Mouse (Mus musculus): Measurements from ENCODE around the gene Rnaseh2c. TPM values are rescaled to one million over a fixed set of nuclear protein-coding genes. Genes with fewer than 3 reads are reported as not detected.

Gene Rnaseh2c
- polyA plus RNA-seq (2012; rRNA removed) = 50.2 and 61.3 TPM in 2 replicates

DNA sequence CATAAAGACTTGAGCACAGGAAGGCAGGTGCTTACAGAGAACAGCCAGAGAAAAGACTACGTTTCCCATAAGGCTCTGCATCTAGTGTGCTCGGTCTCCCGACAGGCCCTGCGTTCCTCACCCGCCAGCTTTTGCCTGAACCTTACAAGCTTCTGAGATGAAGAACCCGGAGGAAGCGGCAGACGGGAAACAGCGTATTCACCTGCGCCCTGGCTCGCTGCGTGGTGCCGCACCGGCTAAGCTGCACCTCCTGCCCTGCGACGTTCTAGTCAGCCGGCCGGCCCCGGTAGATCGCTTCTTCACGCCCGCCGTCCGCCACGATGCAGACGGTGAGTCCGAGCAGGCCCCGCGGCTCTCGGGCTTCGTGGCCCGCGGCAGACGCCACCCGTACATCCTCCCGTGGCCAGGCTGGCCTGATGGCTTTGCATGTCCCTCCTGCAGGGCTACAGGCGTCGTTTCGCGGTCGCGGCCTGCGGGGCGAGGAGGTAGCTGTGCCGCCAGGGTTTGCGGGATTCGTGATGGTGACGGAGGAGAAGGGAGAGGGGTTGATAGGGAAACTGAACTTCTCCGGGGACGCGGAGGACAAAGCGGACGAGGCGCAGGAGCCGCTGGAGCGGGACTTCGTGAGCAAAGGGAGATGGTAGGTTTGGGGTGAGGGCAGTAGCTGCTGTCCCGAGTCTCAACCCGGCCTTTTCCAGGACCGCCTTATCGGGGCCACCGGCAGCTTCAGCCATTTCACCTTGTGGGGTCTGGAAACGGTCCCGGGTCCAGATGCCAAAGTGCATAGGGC lies at the start of gene Rnaseh2c:
Gene Rnaseh2c, plus strand, starts transcription at position 122 of the 790 bp plus-strand sequence.
- Histone ChIP-seq H3K4me1 (ENCODE audit: control insufficient read depth, insufficient read depth, low read length) (peaks cover 2% of the 10 kb centered on the region; the same call in 1 of the 2 replicates), H3K27ac (ENCODE audit: insufficient read depth, low read length) (no peak within 1 kb of the TSS), H3K4me3 (ENCODE audit: insufficient read depth, low read length) (peak within 1 kb of the TSS; percentile 73)
- TF ChIP-seq CTCF (IDR thresholded peaks at IDR 0.05; ENCODE audit: extremely low read depth, insufficient read depth, low read length) = no peak
- TF ChIP-seq POLR2A (IDR thresholded peaks at IDR 0.05; ENCODE audit: extremely low read depth, insufficient read depth, low read length) = peak; percentile 85

DNA sequence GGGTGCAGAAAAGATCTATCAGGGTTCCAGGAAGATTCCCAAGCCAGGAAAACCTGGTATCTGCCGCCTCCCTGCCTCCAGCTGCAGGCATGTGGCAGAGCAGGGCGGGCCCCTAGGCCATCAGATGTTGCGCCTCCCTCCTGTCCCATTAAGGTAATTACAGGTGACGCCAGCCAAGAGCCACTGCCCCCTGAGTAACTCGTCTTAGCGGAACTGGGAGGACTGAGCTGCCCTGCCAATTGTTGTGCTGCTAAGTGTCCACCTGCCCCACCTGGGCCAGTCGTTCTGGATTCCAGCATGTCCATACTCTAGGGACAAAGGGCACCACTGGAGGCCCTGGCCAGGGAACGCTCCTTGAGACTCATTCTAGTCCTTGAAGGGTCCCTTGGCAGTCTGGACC lies 47.9 kb upstream of the Rnaseh2c start:
- no peak for TF ChIP-seq POLR2A (IDR thresholded peaks at IDR 0.05; ENCODE audit: extremely low read depth, insufficient read depth, low read length)
- H3K4me3 ChIP-seq (ENCODE audit: insufficient read depth, low read length) = no peak overlapping the region
- H3K27ac ChIP-seq (ENCODE audit: insufficient read depth, low read length) = no peak overlapping the region
- H3K4me1 ChIP-seq (ENCODE audit: control insufficient read depth, insufficient read depth, low read length) = no peaks in the 10 kb centered on the region

DNA sequence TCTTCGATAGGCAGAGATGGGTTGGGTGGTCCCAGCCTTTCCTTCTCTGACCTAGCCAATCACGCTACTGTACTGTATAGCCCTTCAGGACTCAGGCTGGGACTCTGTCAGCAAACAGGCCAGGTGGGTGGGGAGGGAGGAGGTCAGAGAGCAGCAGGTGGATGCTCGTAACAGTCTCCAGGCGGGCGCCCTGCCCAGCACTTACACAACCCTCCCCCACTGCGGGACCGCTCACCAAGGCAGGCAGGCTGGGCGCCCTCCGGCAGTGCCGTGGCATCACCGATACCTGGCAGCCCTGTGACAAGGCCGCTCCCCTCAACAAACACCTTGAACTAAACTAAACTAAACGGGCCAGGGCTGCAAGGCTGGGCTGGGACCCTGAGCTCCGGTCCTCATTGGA lies 47.5 kb upstream of the Rnaseh2c start:
- H3K27ac ChIP-seq (ENCODE audit: insufficient read depth, low read length) = no peak overlapping the region
- H3K4me3 ChIP-seq (ENCODE audit: insufficient read depth, low read length) = no peak overlapping the region
- no peaks in the 10 kb centered on the region for H3K4me1 ChIP-seq (ENCODE audit: control insufficient read depth, insufficient read depth, low read length)
- TF ChIP-seq POLR2A (IDR thresholded peaks at IDR 0.05; ENCODE audit: extremely low read depth, insufficient read depth, low read length) (no peak), CTCF (IDR thresholded peaks at IDR 0.05; ENCODE audit: extremely low read depth, insufficient read depth, low read length) (no peak)

DNA sequence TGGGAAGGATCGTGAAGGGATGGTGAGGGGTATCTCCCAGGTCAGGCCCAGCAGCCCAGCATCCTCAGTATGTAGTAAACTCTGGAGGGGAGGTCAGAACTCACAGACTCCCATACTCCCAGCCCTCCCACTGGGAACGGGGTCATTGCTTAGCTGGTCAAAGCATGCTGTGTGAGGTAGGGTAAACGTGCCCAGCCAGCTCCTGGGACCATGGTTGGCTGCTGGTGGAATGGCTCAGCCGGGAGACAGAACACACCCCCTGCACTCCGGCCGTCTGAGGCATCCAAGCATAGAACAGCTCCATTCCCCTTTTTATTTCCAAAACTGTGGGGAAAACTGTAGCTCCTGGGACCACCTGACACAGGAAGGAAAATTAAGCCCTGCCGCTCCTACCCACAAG lies 43.5 kb upstream of the Rnaseh2c start:
- TF ChIP-seq POLR2A (IDR thresholded peaks at IDR 0.05; ENCODE audit: extremely low read depth, insufficient read depth, low read length) = no peak
- no peak for TF ChIP-seq CTCF (IDR thresholded peaks at IDR 0.05; ENCODE audit: extremely low read depth, insufficient read depth, low read length)
- Histone ChIP-seq H3K4me3 (ENCODE audit: insufficient read depth, low read length) (no peak overlapping the region), H3K4me1 (ENCODE audit: control insufficient read depth, insufficient read depth, low read length) (no peaks in the 10 kb centered on the region), H3K27ac (ENCODE audit: insufficient read depth, low read length) (no peak overlapping the region)

DNA sequence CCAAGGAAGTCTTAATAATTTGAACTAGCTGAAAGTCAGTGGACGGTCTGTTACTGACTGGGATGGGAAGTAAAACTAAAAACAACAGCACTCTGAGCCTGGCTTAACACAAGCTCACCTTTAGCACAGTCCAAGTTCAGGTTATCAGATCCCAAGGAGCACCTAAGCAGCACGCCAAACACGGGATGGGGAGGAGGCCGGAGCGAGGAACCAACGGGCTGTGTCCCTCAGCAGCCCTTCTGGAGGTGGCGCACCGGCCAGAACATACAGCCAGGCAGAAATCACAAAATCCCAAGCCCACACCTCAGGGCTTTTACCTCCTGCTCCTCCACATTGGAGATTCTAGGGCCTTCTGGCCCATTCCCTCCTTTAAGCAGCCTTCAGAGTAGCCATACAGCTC lies 42.9 kb upstream of the Rnaseh2c start:
- H3K4me3 ChIP-seq (ENCODE audit: insufficient read depth, low read length) = no peak overlapping the region
- no peaks in the 10 kb centered on the region for H3K4me1 ChIP-seq (ENCODE audit: control insufficient read depth, insufficient read depth, low read length)
- no peak overlapping the region for H3K27ac ChIP-seq (ENCODE audit: insufficient read depth, low read length)
- no peak for TF ChIP-seq POLR2A (IDR thresholded peaks at IDR 0.05; ENCODE audit: extremely low read depth, insufficient read depth, low read length)
- TF ChIP-seq CTCF (IDR thresholded peaks at IDR 0.05; ENCODE audit: extremely low read depth, insufficient read depth, low read length) = no peak

DNA sequence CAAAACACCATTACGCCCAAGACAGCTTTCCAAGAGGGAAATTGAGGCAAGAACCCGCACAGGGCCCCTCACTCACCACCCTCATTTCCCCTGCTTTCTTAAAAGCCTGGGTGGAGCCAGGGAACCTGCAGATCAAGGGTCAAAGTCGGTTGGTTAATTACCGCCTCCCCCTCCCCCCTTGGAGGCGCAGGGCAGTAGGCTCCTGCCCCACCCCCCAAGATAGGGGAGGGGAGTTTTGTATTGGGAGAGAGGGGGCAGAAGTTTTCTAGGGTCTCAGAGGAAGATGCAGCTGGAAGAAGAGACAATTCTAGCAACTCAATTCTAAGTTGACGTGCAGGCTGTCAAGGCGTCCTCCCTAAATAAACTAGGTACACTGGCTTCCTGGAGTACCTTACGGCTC lies 42.4 kb upstream of the Rnaseh2c start:
- TF ChIP-seq CTCF (IDR thresholded peaks at IDR 0.05; ENCODE audit: extremely low read depth, insufficient read depth, low read length) = no peak
- TF ChIP-seq POLR2A (IDR thresholded peaks at IDR 0.05; ENCODE audit: extremely low read depth, insufficient read depth, low read length) = no peak
- Histone ChIP-seq H3K4me1 (ENCODE audit: control insufficient read depth, insufficient read depth, low read length) (no peaks in the 10 kb centered on the region), H3K4me3 (ENCODE audit: insufficient read depth, low read length) (no peak overlapping the region), H3K27ac (ENCODE audit: insufficient read depth, low read length) (no peak overlapping the region)

DNA sequence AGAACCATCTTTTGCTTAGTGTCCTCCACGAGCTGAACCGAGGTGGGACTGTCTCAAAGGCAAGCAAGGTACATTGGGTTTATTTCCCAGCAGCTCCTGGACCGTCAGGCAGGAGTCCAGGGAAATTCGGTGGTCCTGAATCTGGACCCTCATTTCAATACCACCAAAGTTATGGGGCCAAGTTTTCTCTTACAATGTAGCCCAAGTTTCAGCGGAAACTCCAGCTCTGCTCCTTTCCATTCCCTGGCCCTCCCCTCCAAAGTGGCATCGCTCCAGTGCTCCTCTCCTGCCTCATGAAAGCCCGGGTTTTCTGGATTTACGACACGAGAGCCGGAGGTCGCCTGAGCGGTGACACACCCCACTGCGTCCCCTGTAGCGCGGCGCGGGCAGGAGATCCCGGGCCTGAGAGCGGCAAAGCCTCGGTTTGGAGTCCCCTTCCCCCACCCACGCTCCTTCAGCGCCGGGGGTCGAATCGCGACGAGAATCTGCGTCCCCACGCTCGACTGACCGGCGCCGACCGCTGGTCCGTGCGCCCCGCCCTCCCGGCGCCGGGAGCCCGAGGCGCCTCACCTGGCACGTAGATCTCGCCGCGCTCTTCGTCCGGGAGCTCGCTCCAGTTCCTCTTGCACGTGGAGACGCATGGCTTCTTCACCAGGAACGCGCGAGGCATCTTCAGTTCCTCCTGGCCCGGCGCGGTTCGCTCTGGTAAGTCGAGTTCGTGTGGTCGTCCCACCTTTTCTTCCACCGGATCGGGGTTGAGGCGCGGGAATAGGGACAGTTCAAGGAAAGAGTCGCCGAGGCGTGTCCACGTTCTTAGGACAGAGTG lies 41.8 kb upstream of the Rnaseh2c start:
- Histone ChIP-seq H3K4me3 (ENCODE audit: insufficient read depth, low read length) (peak overlapping the region; percentile 4; the same call in 1 of the 2 replicates), H3K27ac (ENCODE audit: insufficient read depth, low read length) (no peak overlapping the region), H3K4me1 (ENCODE audit: control insufficient read depth, insufficient read depth, low read length) (no peaks in the 10 kb centered on the region)
- no peak for TF ChIP-seq POLR2A (IDR thresholded peaks at IDR 0.05; ENCODE audit: extremely low read depth, insufficient read depth, low read length)

DNA sequence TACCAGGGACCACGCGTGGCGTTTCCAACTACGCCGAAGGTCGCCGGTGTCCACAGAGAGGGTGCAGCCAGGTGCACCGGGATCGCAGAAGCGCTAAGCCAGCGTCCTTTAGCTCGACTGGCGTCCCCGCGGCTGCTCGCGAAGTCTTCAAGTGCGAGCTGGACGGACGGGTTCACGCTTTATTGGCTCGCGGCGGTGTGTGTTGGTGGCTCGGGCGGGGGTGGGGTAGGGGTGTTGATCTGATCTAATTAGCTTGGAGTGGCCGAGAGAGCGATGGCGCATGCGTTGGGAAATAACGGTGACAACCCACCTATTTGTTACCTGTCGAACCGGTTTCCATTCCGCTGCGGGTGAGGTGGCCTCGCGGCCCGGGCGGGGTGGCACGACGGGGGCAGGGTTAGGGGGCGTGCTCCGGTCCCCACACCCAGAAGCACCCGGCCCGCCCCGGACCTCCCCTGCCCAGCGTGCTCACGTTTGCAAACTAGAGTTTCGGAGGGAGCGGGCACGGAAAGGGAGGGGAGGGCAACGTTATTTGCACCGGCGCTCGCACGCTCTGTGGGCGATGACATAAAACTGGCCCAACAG lies 41.1 kb upstream of the Rnaseh2c start, which contains the start of gene Ovol1:
Gene Ovol1, minus strand, starts transcription at position 190 of the 585 bp plus-strand sequence.
- no peak within 1 kb of the TSS for H3K27ac ChIP-seq (ENCODE audit: insufficient read depth, low read length)
- peak within 1 kb of the TSS; percentile 4; the same call in 1 of the 2 replicates for H3K4me3 ChIP-seq (ENCODE audit: insufficient read depth, low read length)
- TF ChIP-seq CTCF (IDR thresholded peaks at IDR 0.05; ENCODE audit: extremely low read depth, insufficient read depth, low read length) (no peak), POLR2A (IDR thresholded peaks at IDR 0.05; ENCODE audit: extremely low read depth, insufficient read depth, low read length) (no peak)
- no peaks in the 10 kb centered on the region for H3K4me1 ChIP-seq (ENCODE audit: control insufficient read depth, insufficient read depth, low read length)

DNA sequence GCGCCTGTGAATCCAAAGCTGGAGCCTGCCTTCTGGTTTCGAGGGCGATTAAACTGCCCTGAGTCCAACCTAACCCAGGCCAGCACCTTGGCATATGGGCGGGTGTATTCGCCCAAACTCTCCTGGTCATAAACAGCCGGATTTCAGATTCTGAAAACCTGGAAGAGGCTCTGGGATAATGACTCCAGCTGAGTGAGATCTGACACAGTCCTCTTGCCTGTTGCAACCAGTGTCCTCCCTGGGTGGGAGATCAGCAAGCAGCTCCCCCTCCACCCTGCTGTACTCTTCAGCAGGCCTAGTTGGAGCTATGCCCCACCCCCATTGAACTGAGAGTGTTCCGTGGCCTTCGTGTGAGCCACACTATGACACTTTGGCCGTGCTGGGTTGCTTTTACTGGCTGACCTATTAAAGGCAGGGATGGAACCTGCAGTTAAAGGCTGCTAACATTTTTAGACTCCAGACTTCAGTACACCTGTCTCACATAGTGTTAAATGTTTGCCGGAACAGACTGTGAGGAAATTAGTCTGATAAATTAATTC lies 40.4 kb upstream of the Rnaseh2c start:
- H3K4me3 ChIP-seq (ENCODE audit: insufficient read depth, low read length) = no peak overlapping the region; the same call in 1 of the 2 replicates
- H3K4me1 ChIP-seq (ENCODE audit: control insufficient read depth, insufficient read depth, low read length) = no peaks in the 10 kb centered on the region
- no peak for TF ChIP-seq POLR2A (IDR thresholded peaks at IDR 0.05; ENCODE audit: extremely low read depth, insufficient read depth, low read length)
- no peak for TF ChIP-seq CTCF (IDR thresholded peaks at IDR 0.05; ENCODE audit: extremely low read depth, insufficient read depth, low read length)
- H3K27ac ChIP-seq (ENCODE audit: insufficient read depth, low read length) = no peak overlapping the region
